Mouse (Mus musculus): Measurements from ENCODE around the gene Dlg2. TPM values are rescaled to one million over a fixed set of nuclear protein-coding genes. Genes with fewer than 3 reads are reported as not detected.

The Dlg2 gene
- total RNA-seq, 2 experiments from 2014 or later, result 394 to 431 TPM

GRCm38 (mm10) chr7:92327343-92327896 is 1850.9 kb downstream of the Dlg2 start:
- no peak for DNase-seq (ENCODE audit: low spot score in 2 of 2)
- intact Hi-C loops (cut with DNase I), result loop anchor here (10.0 kb wide), 1 partner anchor 227 kb away; no protein-coding TSS in a partner anchor

DNA sequence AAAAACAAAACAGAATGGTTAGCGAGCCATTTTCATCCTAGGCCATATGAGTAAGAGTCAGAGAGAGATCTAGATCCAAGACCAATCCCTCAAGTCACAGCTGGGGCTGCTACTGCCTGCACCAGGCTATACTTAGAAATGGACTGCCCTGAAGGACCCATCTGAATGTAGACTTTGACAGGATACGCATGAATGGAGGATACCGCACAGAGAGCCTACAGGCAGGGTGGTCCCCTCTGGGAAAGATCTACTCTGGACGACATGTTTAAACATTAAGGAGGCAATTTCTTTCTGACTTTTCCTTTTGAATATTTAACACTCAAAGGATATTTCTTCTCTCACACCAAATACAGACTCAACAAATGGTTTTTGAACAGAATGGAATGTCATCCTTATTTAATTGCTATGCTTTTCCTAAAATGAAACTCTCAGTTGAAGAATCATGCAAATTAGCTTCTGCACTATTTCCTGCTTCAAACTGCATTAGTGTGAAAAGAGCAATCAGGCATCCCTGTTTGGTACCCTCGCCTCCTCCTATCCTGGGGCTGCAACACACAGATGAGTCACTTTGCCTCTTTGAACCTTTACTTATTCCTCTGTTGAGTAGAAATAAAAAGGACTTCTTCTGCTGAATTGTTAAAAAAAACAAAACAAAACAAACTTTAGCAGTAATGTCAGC is 1856.9 kb downstream of the Dlg2 start:
- intact Hi-C loops (cut with DNase I), result no loop called here
- DNase-seq (ENCODE audit: low spot score in 2 of 2), result peak in 1 of 2 experiments; percentile 15

DNA sequence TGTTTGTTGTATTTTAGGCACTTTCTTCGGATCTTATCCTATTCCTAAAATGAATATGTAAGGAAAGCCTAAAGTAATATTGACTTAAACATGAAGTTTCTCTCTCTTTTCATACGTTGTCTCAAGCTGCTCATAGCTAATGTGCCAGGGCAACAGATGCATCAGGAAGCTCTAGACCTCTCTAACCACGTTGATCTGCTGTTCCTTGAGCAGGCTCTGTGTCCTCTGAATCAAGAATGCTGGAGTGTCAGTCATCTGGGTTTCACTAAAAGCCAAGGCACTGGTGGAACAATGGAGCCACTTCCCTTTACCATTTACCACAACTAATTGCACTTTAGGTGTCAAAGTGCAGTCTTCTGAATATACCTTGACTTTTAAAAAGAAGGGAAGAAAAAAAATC is 1880.1 kb downstream of the Dlg2 start:
- no peak for DNase-seq (ENCODE audit: low spot score in 2 of 2)
- intact Hi-C loops (cut with DNase I), result no loop called here

GRCm38 (mm10) chr7:92363386-92363785 is 1886.9 kb downstream of the Dlg2 start:
- no peak for DNase-seq (ENCODE audit: low spot score in 2 of 2)
- intact Hi-C loops (cut with DNase I), result no loop called here

GRCm38 (mm10) chr7:92363800-92364199 is 1887.3 kb downstream of the Dlg2 start:
- intact Hi-C loops (cut with DNase I), result no loop called here
- DNase-seq (ENCODE audit: low spot score in 2 of 2), result no peak

DNA sequence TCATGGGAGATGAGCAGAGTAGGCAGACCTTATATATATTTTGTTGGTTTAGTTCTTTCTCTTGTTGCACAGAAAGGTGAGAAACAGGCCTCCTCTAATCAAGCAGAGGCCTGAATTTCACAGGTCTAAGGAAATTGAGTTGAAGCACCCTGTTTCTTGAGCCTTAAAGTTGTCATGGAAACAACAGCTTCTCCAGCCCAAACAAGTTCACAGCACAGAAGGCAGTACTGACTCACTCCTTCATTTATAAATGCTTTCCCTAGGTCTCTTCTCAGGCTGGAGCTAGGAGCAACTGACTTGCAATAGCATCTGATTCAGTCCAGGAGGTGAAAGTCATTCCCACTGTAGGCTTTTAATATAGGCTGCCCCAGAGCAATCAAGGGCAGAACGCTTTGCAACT is 1890.6 kb downstream of the Dlg2 start:
- intact Hi-C loops (cut with DNase I), result no loop called here
- peak; percentile 43 to 52 for DNase-seq (ENCODE audit: low spot score in 2 of 2)

DNA sequence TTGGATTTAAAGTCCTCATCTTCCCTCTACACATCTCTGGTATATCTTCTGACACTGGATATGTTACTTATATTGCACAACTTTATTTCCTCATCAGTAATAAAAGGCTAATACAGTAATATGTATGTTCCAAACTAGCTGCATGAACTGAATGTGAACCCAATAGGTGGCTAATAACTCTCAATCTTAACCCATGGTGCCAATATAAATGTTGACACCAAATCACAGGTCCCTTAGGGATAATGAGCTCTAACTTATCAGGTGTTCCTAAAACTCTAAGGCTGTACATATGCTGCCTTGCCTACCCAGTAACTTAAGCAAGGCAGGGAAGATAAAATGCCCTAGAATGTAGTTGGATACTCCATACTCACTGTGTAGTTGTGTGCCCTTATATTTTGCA is 1894.0 kb downstream of the Dlg2 start:
- intact Hi-C loops (cut with DNase I), result no loop called here

GRCm38 (mm10) chr7:92371638-92372037 is 1895.2 kb downstream of the Dlg2 start:
- DNase-seq (ENCODE audit: low spot score in 2 of 2), result no peak
- intact Hi-C loops (cut with DNase I), result no loop called here

More for the DNA sequence above, 1894.0 kb downstream of the Dlg2 start:
- DNase-seq (ENCODE audit: low spot score in 2 of 2), result no peak

GRCm38 (mm10) chr7:92373863-92374357 is 1897.4 kb downstream of the Dlg2 start:
- intact Hi-C loops (cut with DNase I), result no loop called here
- no peak for DNase-seq (ENCODE audit: low spot score in 2 of 2)

DNA sequence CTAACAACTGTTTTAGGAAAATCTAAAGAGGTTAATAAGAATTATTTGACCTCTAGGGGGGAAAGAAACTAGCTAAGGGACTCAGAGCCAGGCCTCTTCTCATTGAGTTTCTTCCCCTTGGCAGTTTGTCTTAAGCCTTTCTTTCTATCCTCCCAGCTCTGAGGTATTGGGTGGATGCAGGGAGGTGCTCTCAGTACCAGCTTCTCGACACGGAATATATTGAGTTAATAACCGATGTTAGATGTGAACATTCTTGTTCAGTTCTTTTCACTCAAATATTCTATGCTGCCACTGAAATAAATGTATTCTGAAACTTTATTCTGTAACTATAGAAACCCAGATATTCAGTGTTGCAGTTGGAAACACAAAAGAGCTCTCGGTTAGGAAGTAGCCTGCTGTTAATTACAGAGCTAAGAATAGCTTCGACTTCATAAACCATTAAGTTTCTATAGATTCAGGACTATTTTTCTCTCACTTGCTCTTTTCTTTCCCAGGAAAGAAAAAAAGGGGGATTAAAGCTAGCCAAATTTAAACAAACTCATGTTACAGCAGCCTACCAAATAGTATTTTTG is 1907.5 kb downstream of the Dlg2 start:
- DNase-seq (ENCODE audit: low spot score in 2 of 2), result no peak
- intact Hi-C loops (cut with DNase I), result no loop called here

- no peak for DNase-seq (ENCODE audit: low spot score in 2 of 2)
- intact Hi-C loops (cut with DNase I), result no loop called here
Measured at GRCm38 (mm10) chr7:92392052-92392640, 1915.7 kb downstream of the Dlg2 start.

DNA sequence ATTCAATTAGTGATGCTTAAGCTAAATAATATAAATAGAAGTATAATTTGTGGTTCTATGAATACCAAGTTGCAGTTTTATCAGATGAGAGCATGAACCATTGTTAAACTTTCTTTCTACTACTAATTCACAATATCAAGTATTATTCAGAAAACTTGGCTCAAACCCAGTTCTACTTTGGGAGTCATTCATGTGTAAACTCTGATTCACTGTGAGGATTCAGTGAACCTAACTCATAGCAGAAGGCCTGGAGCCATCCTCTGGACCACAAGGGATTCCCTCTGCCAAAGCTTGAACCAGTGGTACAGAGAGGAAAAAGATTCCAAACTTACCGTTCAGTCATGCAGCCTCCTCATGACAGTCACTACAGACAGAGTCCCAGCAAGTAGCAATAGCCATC is 1920.3 kb downstream of the Dlg2 start:
- DNase-seq (ENCODE audit: low spot score in 2 of 2), result no peak
- intact Hi-C loops (cut with DNase I), result no loop called here

- no peak for DNase-seq (ENCODE audit: low spot score in 2 of 2)
- intact Hi-C loops (cut with DNase I), result no loop called here
Measured at GRCm38 (mm10) chr7:92398841-92399240, 1922.4 kb downstream of the Dlg2 start.

- no peak for DNase-seq (ENCODE audit: low spot score in 2 of 2)
- intact Hi-C loops (cut with DNase I), result no loop called here
Measured at GRCm38 (mm10) chr7:92400551-92400950, 1924.1 kb downstream of the Dlg2 start.

GRCm38 (mm10) chr7:92401001-92401688 is 1924.7 kb downstream of the Dlg2 start:
- no peak for DNase-seq (ENCODE audit: low spot score in 2 of 2)
- intact Hi-C loops (cut with DNase I), result no loop called here

DNA sequence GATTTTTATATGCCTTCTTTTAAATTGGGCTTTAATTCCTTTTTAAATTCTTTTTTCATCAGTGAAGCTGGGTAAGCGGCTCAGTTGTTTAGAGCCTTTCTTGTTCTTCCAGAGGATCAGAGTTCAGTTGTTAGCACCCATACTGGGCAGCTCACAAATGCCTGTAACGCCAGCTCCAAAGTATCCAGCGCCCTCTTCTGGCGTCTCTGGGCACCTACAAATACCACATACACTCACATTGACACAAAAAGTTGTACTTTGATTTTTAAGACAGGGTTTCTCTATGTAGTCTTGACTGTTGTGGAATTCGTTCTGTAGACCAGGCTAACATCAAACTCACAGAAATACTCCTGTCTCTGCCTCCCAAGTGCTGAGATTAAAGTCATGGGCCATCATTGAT is 1932.0 kb downstream of the Dlg2 start:
- intact Hi-C loops (cut with DNase I), result no loop called here
- no peak for DNase-seq (ENCODE audit: low spot score in 2 of 2)

GRCm38 (mm10) chr7:92420474-92420873 is 1944.0 kb downstream of the Dlg2 start:
- no peak for DNase-seq (ENCODE audit: low spot score in 2 of 2)
- intact Hi-C loops (cut with DNase I), result no loop called here

DNA sequence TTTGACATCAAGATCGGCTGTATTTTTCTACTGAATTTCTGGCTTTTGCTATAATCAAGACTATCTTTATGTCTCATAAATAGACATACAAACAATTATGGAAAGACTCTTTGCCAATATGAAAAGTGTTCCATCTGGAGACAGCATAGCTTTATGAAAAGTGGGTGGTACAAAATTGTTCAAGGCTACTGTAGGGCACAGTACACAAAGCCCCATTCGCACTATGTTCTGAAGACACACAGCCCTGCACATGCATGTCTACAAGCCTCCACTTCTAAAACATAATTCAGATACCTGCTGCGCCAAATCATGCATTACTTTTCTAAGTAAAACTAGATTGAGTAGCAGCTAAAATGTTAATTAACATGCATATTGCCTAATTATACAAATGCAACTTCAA is 1946.5 kb downstream of the Dlg2 start:
- intact Hi-C loops (cut with DNase I), result no loop called here

DNA sequence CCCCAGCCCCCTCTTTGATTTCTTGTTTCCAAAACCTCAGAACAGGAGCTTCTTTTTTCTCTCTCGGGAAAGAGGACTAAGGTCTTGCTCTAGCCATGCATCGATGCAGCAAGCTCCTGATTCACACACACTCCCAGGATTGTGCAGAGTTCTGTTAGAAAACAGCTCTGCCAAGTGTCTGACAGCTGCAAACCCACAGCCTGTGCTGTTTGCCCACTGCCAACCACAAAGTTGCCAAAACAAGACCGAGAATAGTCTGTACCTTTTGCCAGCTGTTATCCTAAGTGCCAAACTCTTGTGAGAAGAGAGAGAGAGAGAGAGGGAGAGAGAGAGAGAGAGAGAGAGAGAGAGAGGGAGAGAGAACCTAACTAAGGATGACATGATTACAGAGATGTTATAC is 1948.2 kb downstream of the Dlg2 start:
- intact Hi-C loops (cut with DNase I), result no loop called here
- peak; percentile 20 to 35 for DNase-seq (ENCODE audit: low spot score in 2 of 2)

More for the DNA sequence above, 1946.5 kb downstream of the Dlg2 start:
- no peak for DNase-seq (ENCODE audit: low spot score in 2 of 2)

GRCm38 (mm10) chr7:92427280-92427679 is 1950.8 kb downstream of the Dlg2 start:
- intact Hi-C loops (cut with DNase I), result no loop called here
- no peak for DNase-seq (ENCODE audit: low spot score in 2 of 2)
